8 mouse cellular contexts compared by ENCODE assay signal in genomic region chr17:34795633-34796032, GRCm38 (mm10). TPM values are rescaled to one million over a fixed set of nuclear protein-coding genes. Genes with fewer than 3 reads are reported as not detected.
DNase-seq lines count a peak whose midpoint lies in the region; TF ChIP-seq lines count a peak whose summit lies in the region.
"Had no signal": no experiment of that assay in that cellular context is flagged by ENCODE, and none has a peak within 500 bp of the region (broad histone marks: within the 10 kb centered on the region; RNA-seq: fewer than 3 reads in every experiment).

No protein-coding gene starts in this region.

- no peaks in the 10 kb centered on the region for H3K4me1 ChIP-seq in ES-Bruce4 (ENCODE audit: control insufficient read depth, insufficient read depth, low read length)
- H3K4me1 ChIP-seq: limb, embryonic 12.5 days had no signal

- H3K4me3 ChIP-seq in ES-Bruce4 (ENCODE audit: low read depth, low read length): no peak overlapping the region
- H3K4me3 ChIP-seq: limb, embryonic 12.5 days had no signal

- H3K9ac ChIP-seq in ES-Bruce4 (ENCODE audit: low read depth, poor library complexity, severe bottlenecking): no peak overlapping the region
- H3K9ac ChIP-seq: limb, embryonic 12.5 days had no signal

- H3K36me3 ChIP-seq in ES-Bruce4 (ENCODE audit: control insufficient read depth, insufficient read depth, low read length, poor library complexity, severe bottlenecking): no peaks in the 10 kb centered on the region
- H3K36me3 ChIP-seq: limb, embryonic 12.5 days had no signal

- TF ChIP-seq POLR2A in ES-Bruce4 (IDR thresholded peaks at IDR 0.05; ENCODE audit: insufficient read depth, low read length): no peak

- DNase-seq in left cerebral cortex, adult 18-20 months (ENCODE audit: low spot score in 2 of 2): peak; percentile 47 to 71
- DNase-seq in left cerebral cortex, postnatal 36 days (ENCODE audit: low spot score in 2 of 2): no peak
- peak; percentile 81 to 82 for DNase-seq in adrenal gland, adult 18-20 months (ENCODE audit: low spot score in 2 of 2)
- DNase-seq in embryo, embryonic 10 days (ENCODE audit: low spot score): peak; percentile 39
- peak; percentile 54 to 58 for DNase-seq in layer of hippocampus, postnatal 10 days (ENCODE audit: low spot score in 2 of 2)
- DNase-seq in retina, postnatal 7 days (ENCODE audit: low read depth, low spot score): peak; percentile 30

- peak; percentile 48 for TF ChIP-seq CTCF in ES-Bruce4 (IDR thresholded peaks at IDR 0.05; ENCODE audit: low read depth, low read length)

- no peaks in the 10 kb centered on the region for H3K27me3 ChIP-seq in ES-Bruce4 (ENCODE audit: control insufficient read depth, insufficient read depth, low read length, poor library complexity, severe bottlenecking)
- H3K27me3 ChIP-seq: limb, embryonic 12.5 days had no signal

- no peak for TF ChIP-seq EP300 in ES-Bruce4 (IDR thresholded peaks at IDR 0.05; ENCODE audit: insufficient read depth, low read depth, low read length)

- 0 out of 2 replicates have a peak, but pooled peaks cover 4% of the 10 kb centered on the region for H3K9me3 ChIP-seq in ES-Bruce4 (replicated peaks; ENCODE audit: control insufficient read depth, insufficient read depth, low read length, poor library complexity, severe bottlenecking)

- intact Hi-C loops in left cerebral cortex, postnatal 36 days (cut with DNase I): no loop called here

- no peak overlapping the region for H3K27ac ChIP-seq in ES-Bruce4 (ENCODE audit: insufficient read depth, low read length)
- H3K27ac ChIP-seq: limb, embryonic 12.5 days had no signal

RNA-seq across cellular contexts. Expression of gene Cyp21a1, which starts 8.7 kb away (rescaled TPM):
- total RNA-seq in left cerebral cortex, adult 18-20 months (2021): not detected
- not detected for total RNA-seq in left cerebral cortex, postnatal 36 days (2021)
- polyA plus RNA-seq in ES-Bruce4 (2011; ENCODE audit: insufficient read depth, insufficient read length, low read depth, missing spikeins): not detected in 2 replicates
- over 10,000 TPM in 1 of 2 experiments, 1,000 to 10,000 TPM in 1; 3,976 to 16,190 TPM for total RNA-seq in adrenal gland, adult 18-20 months (2021)
- total RNA-seq in layer of hippocampus, postnatal 10 days (2021): not detected
- polyA plus RNA-seq: limb, embryonic 12.5 days had no signal

RNA-seq across cellular contexts. Expression of gene Stk19, which starts 41.1 kb away (rescaled TPM):
- 10 to 100 TPM; 49.7 to 53.0 TPM for total RNA-seq in left cerebral cortex, adult 18-20 months (2021)
- total RNA-seq in left cerebral cortex, postnatal 36 days (2021): 10 to 100 TPM; 50.2 to 58.6 TPM
- polyA plus RNA-seq in ES-Bruce4 (2011; ENCODE audit: insufficient read depth, insufficient read length, low read depth, missing spikeins): 18.7 and 25.8 TPM in 2 replicates
- total RNA-seq in adrenal gland, adult 18-20 months (2021): 10 to 100 TPM; 54.2 to 62.5 TPM
- 10 to 100 TPM; 63.6 to 64.2 TPM for total RNA-seq in layer of hippocampus, postnatal 10 days (2021)

RNA-seq across cellular contexts. Expression of gene Dxo, which starts 41.2 kb away (rescaled TPM):
- total RNA-seq in left cerebral cortex, adult 18-20 months (2021): 10 to 100 TPM; 32.1 to 37.8 TPM
- 10 to 100 TPM; 39.4 to 45.4 TPM for total RNA-seq in left cerebral cortex, postnatal 36 days (2021)
- 22.6 and 24.5 TPM in 2 replicates for polyA plus RNA-seq in ES-Bruce4 (2011; ENCODE audit: insufficient read depth, insufficient read length, low read depth, missing spikeins)
- total RNA-seq in adrenal gland, adult 18-20 months (2021): 10 to 100 TPM; 75.5 to 82.1 TPM
- total RNA-seq in layer of hippocampus, postnatal 10 days (2021): 10 to 100 TPM; 36.1 to 39.9 TPM

RNA-seq across cellular contexts. Expression of gene C4b, which starts 52.0 kb away (rescaled TPM):
- total RNA-seq in left cerebral cortex, adult 18-20 months (2021): 10 to 100 TPM; 29.6 to 32.7 TPM
- total RNA-seq in left cerebral cortex, postnatal 36 days (2021): 10 to 100 TPM in 1 of 2 experiments, 1 to 10 TPM in 1; 8.3 to 11.4 TPM
- polyA plus RNA-seq in ES-Bruce4 (2011; ENCODE audit: insufficient read depth, insufficient read length, low read depth, missing spikeins): 0.12 and 0.23 TPM in 2 replicates
- total RNA-seq in adrenal gland, adult 18-20 months (2021): 100 to 1,000 TPM in 1 of 2 experiments, 10 to 100 TPM in 1; 99.1 to 174 TPM
- 1 to 10 TPM; 8.7 to 9.6 TPM for total RNA-seq in layer of hippocampus, postnatal 10 days (2021)
- polyA plus RNA-seq: limb, embryonic 12.5 days had no signal

RNA-seq across cellular contexts. Expression of gene Skiv2l, which starts 54.4 kb away (rescaled TPM):
- 10 to 100 TPM; 62.2 to 63.9 TPM for total RNA-seq in left cerebral cortex, adult 18-20 months (2021)
- total RNA-seq in left cerebral cortex, postnatal 36 days (2021): 10 to 100 TPM; 58.5 to 72.2 TPM
- 12.7 and 13.1 TPM in 2 replicates for polyA plus RNA-seq in ES-Bruce4 (2011; ENCODE audit: insufficient read depth, insufficient read length, low read depth, missing spikeins)
- total RNA-seq in adrenal gland, adult 18-20 months (2021): 10 to 100 TPM; 60.8 to 65.9 TPM
- 10 to 100 TPM; 71.4 to 74.8 TPM for total RNA-seq in layer of hippocampus, postnatal 10 days (2021)

Comparison
In these comparisons a context has a peak if more than half of its experiments do, and no peak if none do; other contexts are left out.
1. DNase-seq: peak in left cerebral cortex, adult 18-20 months (2 of 2), adrenal gland, adult 18-20 months (2 of 2), embryo, embryonic 10 days (single experiment), layer of hippocampus, postnatal 10 days (2 of 2) and retina, postnatal 7 days (single experiment); none in left cerebral cortex, postnatal 36 days (0 of 2).
2. RNA of gene Cyp21a1, which starts 8.7 kb away (total RNA-seq): 3,976 to 16,190 TPM in adrenal gland, adult 18-20 months; not detected in layer of hippocampus, postnatal 10 days, not detected in left cerebral cortex, adult 18-20 months and not detected in left cerebral cortex, postnatal 36 days; every median in the first group is over 1,000 times any median in the second.